Mouse (Mus musculus) T-helper 17 cell (primary cell): ENCODE data around the gene Ptpn5.

Experiments used
- in situ Hi-C, 2 experiments: fragments of 300-600 bp; cut with MboI, MseI; formaldehyde crosslinking; loops; 1 replicate in 1 of 2; 2 replicates in 1 of 2; pipeline ENCODE4 v1.15.1; 2025; ENCODE audit warnings: high pct_unique_total_duplicates in 2 of 2

Gene Ptpn5

DNA sequence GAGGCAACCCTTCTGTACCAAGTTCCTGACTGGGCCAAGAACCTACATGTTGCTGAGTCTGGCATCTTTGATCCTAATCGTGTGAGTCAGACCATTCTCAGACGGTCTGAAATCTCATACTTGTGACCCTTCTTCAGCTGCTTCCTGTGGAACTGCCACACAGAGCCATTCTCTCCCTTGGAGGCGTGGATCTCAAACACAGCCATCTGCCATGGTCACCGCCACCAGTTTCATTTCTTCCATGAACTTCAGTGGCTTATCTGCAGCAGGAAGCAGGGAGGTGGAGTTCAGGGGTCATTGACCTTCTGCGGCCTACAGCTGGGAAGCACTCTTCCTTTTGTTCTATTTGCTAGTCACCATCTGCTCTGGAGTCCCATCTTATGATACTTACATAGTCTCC, 65.6 kb downstream of the Ptpn5 start:
- in situ Hi-C loops = no loop called here

GRCm38 (mm10) chr7:47066942-47067341, 66.5 kb downstream of the Ptpn5 start:
- in situ Hi-C loops = no loop called here

GRCm38 (mm10) chr7:47061560-47061959, 71.9 kb downstream of the Ptpn5 start:
- in situ Hi-C loops = no loop called here

GRCm38 (mm10) chr7:47059339-47059738, 74.1 kb downstream of the Ptpn5 start:
- in situ Hi-C loops = no loop called here

GRCm38 (mm10) chr7:47056273-47056672, 77.2 kb downstream of the Ptpn5 start:
- in situ Hi-C loops = no loop called here

DNA sequence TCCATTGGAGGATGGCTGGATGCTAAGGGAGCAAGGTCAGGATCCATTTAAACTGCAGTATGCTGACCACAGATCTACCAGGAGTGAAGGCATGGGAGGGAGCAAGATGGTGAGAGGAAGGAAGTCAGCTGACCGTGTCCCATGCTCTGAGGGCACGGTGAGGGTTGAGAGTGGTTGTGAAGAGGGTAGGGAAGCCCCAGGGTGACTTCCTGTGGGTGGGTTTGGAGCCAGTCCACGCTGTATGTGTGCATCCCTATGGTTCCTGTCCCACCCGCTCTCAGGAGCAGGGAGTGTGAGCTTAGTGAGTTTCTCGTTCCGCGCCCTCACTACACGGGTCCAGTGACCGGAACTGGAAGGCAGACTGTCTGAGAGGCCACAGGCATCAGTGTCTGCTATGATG, 77.7 kb downstream of the Ptpn5 start:
- in situ Hi-C loops = no loop called here

- in situ Hi-C loops = no loop called here
Observed at GRCm38 (mm10) chr7:47054666-47055065, 78.8 kb downstream of the Ptpn5 start.

GRCm38 (mm10) chr7:47053287-47053686, 80.2 kb downstream of the Ptpn5 start:
- in situ Hi-C loops = no loop called here

- in situ Hi-C loops = no loop called here
Observed at GRCm38 (mm10) chr7:47052276-47052675, 81.2 kb downstream of the Ptpn5 start.

- in situ Hi-C loops = no loop called here
Observed at GRCm38 (mm10) chr7:47051404-47052151, 81.9 kb downstream of the Ptpn5 start.

- in situ Hi-C loops = no loop called here
Observed at GRCm38 (mm10) chr7:47050766-47051165, 82.7 kb downstream of the Ptpn5 start.

GRCm38 (mm10) chr7:47050366-47050765, 83.1 kb downstream of the Ptpn5 start, which contains the start of gene Tmem86a:
TSS of gene Tmem86a (plus strand) at chr7:47050601.
- in situ Hi-C loops = no loop called here

DNA sequence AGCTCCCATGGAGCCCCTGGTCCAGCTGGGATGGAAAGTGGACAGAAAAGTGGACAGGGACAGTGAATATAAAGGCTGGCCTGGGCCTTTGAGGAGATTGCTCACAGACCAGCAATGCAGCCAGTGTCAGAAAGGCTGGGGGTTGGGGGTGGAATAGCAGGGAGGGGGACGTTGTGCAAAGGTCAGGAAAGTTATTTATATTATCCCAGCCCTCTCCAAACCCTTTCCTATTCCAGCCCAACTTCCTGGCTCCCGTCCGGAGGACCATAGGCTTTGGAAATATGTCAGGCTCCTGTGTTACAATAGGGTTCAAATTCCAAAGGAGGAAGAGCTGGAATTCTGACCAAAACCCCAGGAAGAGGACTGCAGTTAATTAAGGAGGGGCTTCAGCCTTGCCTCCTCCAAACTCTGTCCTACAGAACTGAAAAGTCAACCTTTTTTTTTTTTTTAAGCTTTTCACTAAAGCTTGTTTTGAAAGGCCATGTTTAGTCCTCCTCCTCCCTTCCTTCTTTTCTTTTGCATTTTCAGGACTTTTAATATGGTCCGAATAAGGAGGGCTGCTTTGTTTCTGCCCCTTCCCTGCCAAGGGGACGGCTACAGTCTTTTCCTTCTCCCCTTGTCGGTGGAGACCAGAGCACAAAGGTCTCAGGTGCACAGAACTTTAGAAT, 90.5 kb downstream of the Ptpn5 start:
- in situ Hi-C loops = loop anchor here in 1 of 2 experiments (10.0 kb wide), 1 partner anchor 792 kb away; no protein-coding TSS in a partner anchor

DNA sequence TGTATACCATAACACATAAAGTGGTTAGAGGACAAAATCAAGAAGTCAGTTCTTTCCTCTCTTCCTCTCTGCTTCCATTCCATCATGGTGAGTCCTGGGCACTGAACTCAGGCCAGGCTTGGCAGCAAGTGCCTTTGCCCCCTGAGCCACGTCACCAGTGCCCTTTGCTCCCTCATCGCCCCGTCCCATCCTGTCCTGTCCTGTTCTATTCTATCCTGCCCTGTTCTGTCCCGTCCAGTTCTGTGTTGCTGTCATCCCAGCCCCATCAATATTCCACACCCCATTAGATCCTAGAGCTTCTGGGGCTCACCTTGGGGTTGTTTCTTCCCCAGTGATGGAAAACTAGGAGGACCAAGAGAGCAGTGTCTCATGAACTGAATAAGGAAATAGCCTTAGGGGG, 91.4 kb downstream of the Ptpn5 start:
- in situ Hi-C loops = loop anchor here in 1 of 2 experiments (10.0 kb wide), 1 partner anchor 793 kb away; no protein-coding TSS in a partner anchor

GRCm38 (mm10) chr7:47041706-47042105, 91.8 kb downstream of the Ptpn5 start:
- in situ Hi-C loops = loop anchor here in 1 of 2 experiments (10.0 kb wide), 1 partner anchor 793 kb away; no protein-coding TSS in a partner anchor

DNA sequence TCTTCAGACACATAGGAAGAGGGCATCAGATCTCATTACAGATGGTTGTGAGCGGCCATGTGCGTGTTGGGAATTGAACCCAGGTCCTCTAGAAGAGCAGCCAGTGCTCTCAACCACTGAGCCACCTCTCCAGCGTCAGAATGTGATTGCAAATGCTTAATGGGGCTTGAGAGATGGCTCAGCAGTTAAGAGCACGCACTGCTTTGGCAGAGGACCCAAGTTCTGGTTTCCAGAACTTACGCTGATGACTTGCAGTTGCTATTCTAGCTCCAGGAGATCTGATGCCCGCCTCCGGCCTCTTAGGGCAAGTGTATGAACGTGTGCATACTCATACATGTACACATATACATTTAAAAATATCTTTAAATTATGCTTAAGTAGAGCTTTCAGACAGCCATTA, 98.1 kb downstream of the Ptpn5 start:
- in situ Hi-C loops = no loop called here

DNA sequence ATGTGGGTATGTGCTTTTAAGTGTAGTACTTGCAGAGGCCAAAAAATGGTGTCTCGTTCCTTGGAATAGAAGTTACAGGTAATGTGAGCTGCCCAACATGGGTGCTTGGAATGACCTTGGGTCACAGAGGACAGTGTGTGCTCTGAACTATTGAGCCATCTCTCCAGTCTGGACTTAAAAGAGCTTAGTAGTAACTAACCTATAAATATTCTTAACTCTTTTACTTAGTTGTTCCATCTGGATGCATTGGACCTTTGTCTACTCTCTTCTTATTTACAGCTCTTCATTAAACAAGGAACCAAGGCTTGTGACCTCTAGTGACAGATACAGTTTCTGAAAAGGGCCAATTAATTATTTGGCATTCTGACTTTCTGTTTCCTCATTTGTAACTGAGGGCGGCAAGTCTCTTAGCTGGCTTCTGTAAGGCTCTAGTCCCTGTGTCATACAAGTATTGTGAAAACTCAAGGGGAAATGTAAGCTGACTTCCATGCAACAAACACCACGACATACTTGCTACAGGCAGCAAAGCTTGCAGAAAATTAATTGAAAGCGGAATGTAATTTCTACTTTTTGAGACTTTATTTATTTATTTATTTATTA, 98.6 kb downstream of the Ptpn5 start:
- in situ Hi-C loops = no loop called here

GRCm38 (mm10) chr7:47031371-47031770, 102.1 kb downstream of the Ptpn5 start:
- in situ Hi-C loops = no loop called here

DNA sequence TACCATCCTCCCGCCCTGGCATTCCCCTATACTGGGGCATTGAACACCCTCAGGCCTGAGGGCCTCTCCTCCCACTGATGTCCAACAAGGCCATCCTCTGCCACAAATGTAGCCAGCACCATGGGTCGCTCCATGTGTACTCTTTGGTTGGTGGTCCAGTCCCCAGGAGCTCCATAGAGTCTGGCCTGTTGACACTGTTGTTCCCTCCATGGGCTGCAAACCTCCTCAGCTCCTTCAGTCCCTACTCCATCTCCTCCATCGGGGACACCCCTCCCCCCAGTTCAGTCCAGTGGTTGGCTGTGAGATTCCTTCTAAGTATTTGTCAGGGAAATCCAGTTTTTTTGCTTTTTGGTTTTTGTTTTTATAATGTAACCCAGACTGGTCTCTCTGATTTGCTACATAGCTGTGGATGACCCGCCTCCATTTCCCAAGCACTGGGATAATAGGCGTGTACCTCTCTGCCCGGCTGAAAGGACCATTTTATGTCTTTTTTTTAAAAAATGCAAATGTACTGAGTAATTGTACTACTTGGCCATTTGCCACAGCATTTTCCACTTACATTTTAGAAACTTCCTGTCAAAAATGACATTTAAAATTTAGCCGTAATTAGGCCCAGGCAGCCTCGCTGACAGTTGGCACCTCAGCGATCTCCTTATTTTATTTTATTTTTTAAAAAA, 102.8 kb downstream of the Ptpn5 start:
- in situ Hi-C loops = no loop called here
